Mouse (Mus musculus): ENCODE measurements around the gene Pdlim7. TPM values are rescaled to one million over a fixed set of nuclear protein-coding genes. Genes with fewer than 3 reads are reported as not detected.

Pdlim7 gene
- polyA plus RNA-seq, 2 experiments: 11.5 to 15.3 TPM

GRCm38 (mm10) chr13:55484520-55485088, 28.9 kb downstream of the Pdlim7 start:
- WGBS (ENCODE audit: insufficient replicate concordance): 37% methylated on average over 7 of the region's 7 CpGs
- no peak overlapping the region for H3K4me3 ChIP-seq (ENCODE audit: insufficient read depth in 1 of 2, low read depth in 2 of 2, low read length in 2 of 2)
- no peak overlapping the region for H3K4me2 ChIP-seq (ENCODE audit: low read depth)
- TF ChIP-seq EP300 (IDR thresholded peaks at IDR 0.05; ENCODE audit: low read depth): no peak
- no peak for TF ChIP-seq CTCF (IDR thresholded peaks at IDR 0.05; ENCODE audit: low read depth)
- peaks cover 51% of the 10 kb centered on the region for H3K27me3 ChIP-seq (ENCODE audit: control insufficient read depth, insufficient read depth, low read length)
- no peak overlapping the region for H3K27ac ChIP-seq
- H3K36me3 ChIP-seq (replicated peaks; ENCODE audit: control insufficient read depth, insufficient read depth, low read depth): no peaks in the 10 kb centered on the region
- DNase-seq (ENCODE audit: low read depth in 3 of 3, low spot score in 3 of 3) (no peak), ATAC-seq (ENCODE audit: insufficient read depth) (no peak)
- no peak overlapping the region for H3K9ac ChIP-seq (replicated peaks)
- H3K9me3 ChIP-seq (ENCODE audit: control insufficient read depth, low read length): no peaks in the 10 kb centered on the region
- no peaks in the 10 kb centered on the region; a peak in 1 of 4 replicates for H3K4me1 ChIP-seq (replicated peaks; ENCODE audit: control insufficient read depth in 2 of 2, insufficient read depth in 2 of 2, low read length in 1 of 2)

- no peaks in the 10 kb centered on the region for H3K36me3 ChIP-seq (replicated peaks; ENCODE audit: control insufficient read depth, insufficient read depth, low read depth)
- 40% methylated on average over 15 of the region's 15 CpGs for WGBS (ENCODE audit: insufficient replicate concordance)
- TF ChIP-seq CTCF (IDR thresholded peaks at IDR 0.05; ENCODE audit: low read depth): no peak
- no peak for TF ChIP-seq EP300 (IDR thresholded peaks at IDR 0.05; ENCODE audit: low read depth)
- no peak overlapping the region for H3K27ac ChIP-seq
- DNase-seq (ENCODE audit: low read depth in 3 of 3, low spot score in 3 of 3) (no peak), ATAC-seq (ENCODE audit: insufficient read depth) (no peak)
- peaks cover 0 to 3% of the 10 kb centered on the region in 2 experiments; a peak in 1 of 4 replicates for H3K4me1 ChIP-seq (replicated peaks; ENCODE audit: control insufficient read depth in 2 of 2, insufficient read depth in 2 of 2, low read length in 1 of 2)
- H3K27me3 ChIP-seq (ENCODE audit: control insufficient read depth, insufficient read depth, low read length): peaks cover 43% of the 10 kb centered on the region
- H3K4me2 ChIP-seq (ENCODE audit: low read depth): no peak overlapping the region
- no peak overlapping the region for H3K4me3 ChIP-seq (ENCODE audit: insufficient read depth in 1 of 2, low read depth in 2 of 2, low read length in 2 of 2)
- H3K9me3 ChIP-seq (ENCODE audit: control insufficient read depth, low read length): no peaks in the 10 kb centered on the region
- no peak overlapping the region for H3K9ac ChIP-seq (replicated peaks)
Measured at GRCm38 (mm10) chr13:55483593-55483992, 29.9 kb downstream of the Pdlim7 start.

- Histone ChIP-seq H3K9me3 (ENCODE audit: control insufficient read depth, low read length) (no peaks in the 10 kb centered on the region), H3K27ac (no peak overlapping the region), H3K9ac (replicated peaks) (no peak overlapping the region), H3K36me3 (replicated peaks; ENCODE audit: control insufficient read depth, insufficient read depth, low read depth) (no peaks in the 10 kb centered on the region), H3K27me3 (ENCODE audit: control insufficient read depth, insufficient read depth, low read length) (peaks cover 39% of the 10 kb centered on the region), H3K4me3 (ENCODE audit: insufficient read depth in 1 of 2, low read depth in 2 of 2, low read length in 2 of 2) (no peak overlapping the region), H3K4me1 (replicated peaks; ENCODE audit: control insufficient read depth in 2 of 2, insufficient read depth in 2 of 2, low read length in 1 of 2) (peaks cover 0 to 3% of the 10 kb centered on the region in 2 experiments; a peak in 1 of 4 replicates), H3K4me2 (ENCODE audit: low read depth) (no peak overlapping the region)
- no peak for DNase-seq (ENCODE audit: low read depth in 3 of 3, low spot score in 3 of 3)
- WGBS (ENCODE audit: insufficient replicate concordance): 33% methylated on average over 9 of the region's 9 CpGs
- no peak for TF ChIP-seq EP300 (IDR thresholded peaks at IDR 0.05; ENCODE audit: low read depth)
- TF ChIP-seq CTCF (IDR thresholded peaks at IDR 0.05; ENCODE audit: low read depth): no peak
- no peak for ATAC-seq (ENCODE audit: insufficient read depth)
Measured at GRCm38 (mm10) chr13:55483071-55483470, 30.4 kb downstream of the Pdlim7 start.

GRCm38 (mm10) chr13:55482542-55482941, 30.9 kb downstream of the Pdlim7 start:
- H3K36me3 ChIP-seq (replicated peaks; ENCODE audit: control insufficient read depth, insufficient read depth, low read depth): no peaks in the 10 kb centered on the region
- peaks cover 0 to 3% of the 10 kb centered on the region in 2 experiments; a peak in 1 of 4 replicates for H3K4me1 ChIP-seq (replicated peaks; ENCODE audit: control insufficient read depth in 2 of 2, insufficient read depth in 2 of 2, low read length in 1 of 2)
- DNase-seq (ENCODE audit: low read depth in 3 of 3, low spot score in 3 of 3): no peak
- no peaks in the 10 kb centered on the region for H3K9me3 ChIP-seq (ENCODE audit: control insufficient read depth, low read length)
- peaks cover 33% of the 10 kb centered on the region for H3K27me3 ChIP-seq (ENCODE audit: control insufficient read depth, insufficient read depth, low read length)
- 74% methylated on average over 7 of the region's 7 CpGs for whole genome bisulfite sequencing (ENCODE audit: insufficient replicate concordance)
- no peak for TF ChIP-seq CTCF (IDR thresholded peaks at IDR 0.05; ENCODE audit: low read depth)
- no peak for TF ChIP-seq EP300 (IDR thresholded peaks at IDR 0.05; ENCODE audit: low read depth)
- no peak overlapping the region for H3K9ac ChIP-seq (replicated peaks)
- no peak overlapping the region for H3K4me3 ChIP-seq (ENCODE audit: insufficient read depth in 1 of 2, low read depth in 2 of 2, low read length in 2 of 2)
- no peak overlapping the region for H3K27ac ChIP-seq
- no peak overlapping the region for H3K4me2 ChIP-seq (ENCODE audit: low read depth)
- ATAC-seq (ENCODE audit: insufficient read depth): no peak

- ATAC-seq (ENCODE audit: insufficient read depth) (no peak), DNase-seq (ENCODE audit: low read depth in 3 of 3, low spot score in 3 of 3) (no peak)
- TF ChIP-seq CTCF (IDR thresholded peaks at IDR 0.05; ENCODE audit: low read depth) (no peak), EP300 (IDR thresholded peaks at IDR 0.05; ENCODE audit: low read depth) (no peak)
- H3K4me2 ChIP-seq (ENCODE audit: low read depth): no peak overlapping the region
- no peak overlapping the region for H3K27ac ChIP-seq
- no peaks in the 10 kb centered on the region for H3K9me3 ChIP-seq (ENCODE audit: control insufficient read depth, low read length)
- 0 out of 4 replicates have a peak, but pooled peaks cover 0 to 3% of the 10 kb centered on the region in 2 experiments for H3K4me1 ChIP-seq (replicated peaks; ENCODE audit: control insufficient read depth in 2 of 2, insufficient read depth in 2 of 2, low read length in 1 of 2)
- H3K27me3 ChIP-seq (ENCODE audit: control insufficient read depth, insufficient read depth, low read length): peaks cover 8% of the 10 kb centered on the region
- no peak overlapping the region for H3K4me3 ChIP-seq (ENCODE audit: insufficient read depth in 1 of 2, low read depth in 2 of 2, low read length in 2 of 2)
- no peak overlapping the region for H3K9ac ChIP-seq (replicated peaks)
- H3K36me3 ChIP-seq (replicated peaks; ENCODE audit: control insufficient read depth, insufficient read depth, low read depth): no peaks in the 10 kb centered on the region
Measured at GRCm38 (mm10) chr13:55479929-55480328, 33.5 kb downstream of the Pdlim7 start.

Data from liver, embryonic 14.5 days (tissue).